ENCODE assay signal across 8 mouse cellular contexts in the genomic region with DNA sequence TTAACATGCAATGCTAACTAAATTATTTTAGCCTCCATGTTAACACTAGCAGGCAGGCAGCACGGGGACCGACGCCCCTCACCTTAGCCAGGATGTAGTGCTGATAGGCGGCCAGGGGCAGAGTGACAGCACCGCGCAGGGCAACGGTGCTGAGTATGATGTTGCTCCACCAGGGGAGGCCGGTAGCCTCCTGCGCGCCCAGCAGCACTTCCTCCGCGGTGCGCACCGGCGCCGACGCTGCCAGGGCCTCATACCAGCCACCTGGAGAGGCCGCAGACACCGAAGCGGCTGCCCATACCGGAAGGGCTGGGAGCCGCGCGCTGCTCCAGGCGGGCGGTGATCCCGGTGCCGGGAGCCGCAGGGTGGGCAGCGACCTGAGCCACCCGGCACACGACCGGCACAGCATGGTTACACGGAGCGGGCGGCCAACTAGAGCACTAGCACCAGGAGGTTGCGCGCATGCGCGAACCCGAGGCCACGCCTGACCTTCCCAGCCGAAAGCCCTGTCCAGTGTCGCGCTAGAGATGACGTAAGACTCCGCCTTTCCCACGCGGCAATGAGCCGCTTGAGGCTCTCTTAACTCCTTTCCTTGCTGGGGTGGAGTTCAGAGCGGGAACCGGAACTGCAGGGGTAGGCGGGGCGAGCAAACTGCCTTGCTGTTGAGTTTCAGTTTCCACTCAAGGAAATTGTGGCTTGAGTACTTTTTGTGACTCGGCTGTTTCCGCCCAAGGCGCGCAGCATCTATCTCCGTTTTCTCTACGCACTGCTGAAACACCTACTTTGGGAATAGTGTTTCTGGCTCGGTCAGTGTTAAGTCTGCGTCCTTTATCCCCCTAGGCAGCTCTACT. TPM values are rescaled to one million over a fixed set of nuclear protein-coding genes. Genes with fewer than 3 reads are reported as not detected.
DNase-seq lines count a peak whose midpoint lies in the region; ATAC-seq lines count a peak whose summit lies in the region.

A gene (minus strand): TSS at position 468 of the 848 bp plus-strand sequence.

- ATAC-seq in heart, embryonic 13.5 days (ENCODE audit: extremely low read depth, insufficient number of reproducible peaks, low FRiP score, low TSS enrichment) = peak; percentile 98
- peak; percentile 98 for ATAC-seq in liver, embryonic 12.5 days
- peak; percentile 99 for ATAC-seq in stomach, embryonic 15.5 days (ENCODE audit: insufficient read depth, low FRiP score, low read depth)

- peak within 1 kb of the TSS; percentile 90 for H3K9ac ChIP-seq in heart, embryonic 13.5 days
- H3K9ac ChIP-seq in liver, embryonic 12.5 days = peak within 1 kb of the TSS; percentile 86
- peak within 1 kb of the TSS; percentile 67 for H3K9ac ChIP-seq in stomach, embryonic 15.5 days

- no peaks in the 10 kb centered on the region for H3K27me3 ChIP-seq in heart, embryonic 13.5 days (replicated peaks)
- no peaks in the 10 kb centered on the region for H3K27me3 ChIP-seq in liver, embryonic 12.5 days (replicated peaks)
- no peaks in the 10 kb centered on the region for H3K27me3 ChIP-seq in stomach, embryonic 15.5 days (replicated peaks)

- H3K36me3 ChIP-seq in heart, embryonic 13.5 days = peaks cover 67% of the 10 kb centered on the region
- peaks cover 50% of the 10 kb centered on the region for H3K36me3 ChIP-seq in liver, embryonic 12.5 days
- H3K36me3 ChIP-seq in stomach, embryonic 15.5 days = peaks cover 15% of the 10 kb centered on the region

- no peaks in the 10 kb centered on the region for H3K4me1 ChIP-seq in brown adipose tissue, adult 24 weeks (ENCODE audit: control insufficient read depth, insufficient read depth, insufficient read length, low read length)
- peaks cover 16% of the 10 kb centered on the region for H3K4me1 ChIP-seq in heart, embryonic 13.5 days
- peaks cover 25% of the 10 kb centered on the region for H3K4me1 ChIP-seq in liver, embryonic 12.5 days
- H3K4me1 ChIP-seq in stomach, embryonic 15.5 days = peaks cover 6% of the 10 kb centered on the region

- peak; percentile 100 for DNase-seq in CD4-positive, CD25-positive, alpha-beta regulatory T cell, adult 2 months (ENCODE audit: low read depth, low spot score)
- peak; percentile 93 for DNase-seq in fat pad, adult 2 months (ENCODE audit: extremely low read depth, low read depth, low spot score)
- DNase-seq in kidney, postnatal 10 days = peak; percentile 100
- peak; percentile 99 for DNase-seq in natural killer cell, adult 2 months (ENCODE audit: low spot score in 2 of 2)

- peak within 1 kb of the TSS; percentile 86 for H3K4me2 ChIP-seq in heart, embryonic 13.5 days
- H3K4me2 ChIP-seq in liver, embryonic 12.5 days = peak within 1 kb of the TSS; percentile 82
- H3K4me2 ChIP-seq in stomach, embryonic 15.5 days = peak within 1 kb of the TSS; percentile 73

- peak within 1 kb of the TSS; percentile 75 for H3K4me3 ChIP-seq in brown adipose tissue, adult 24 weeks (ENCODE audit: insufficient read depth, low read depth, low read length)
- peak within 1 kb of the TSS; percentile 80 for H3K4me3 ChIP-seq in heart, embryonic 13.5 days
- H3K4me3 ChIP-seq in liver, embryonic 12.5 days = peak within 1 kb of the TSS; percentile 76
- peak within 1 kb of the TSS; percentile 84 for H3K4me3 ChIP-seq in stomach, embryonic 15.5 days (replicated peaks)

- H3K27ac ChIP-seq in brown adipose tissue, adult 24 weeks (replicated peaks; ENCODE audit: low read depth, low read length) = peak within 1 kb of the TSS; percentile 76
- peak within 1 kb of the TSS; percentile 94 for H3K27ac ChIP-seq in heart, embryonic 13.5 days (replicated peaks)
- H3K27ac ChIP-seq in liver, embryonic 12.5 days = peak within 1 kb of the TSS; percentile 98
- H3K27ac ChIP-seq in stomach, embryonic 15.5 days = peak within 1 kb of the TSS; percentile 92

- no peaks in the 10 kb centered on the region for H3K9me3 ChIP-seq in heart, embryonic 13.5 days
- no peaks in the 10 kb centered on the region for H3K9me3 ChIP-seq in liver, embryonic 12.5 days (replicated peaks)
- H3K9me3 ChIP-seq in stomach, embryonic 15.5 days = no peaks in the 10 kb centered on the region

- under 1% methylated on average over 62 of the region's 62 CpGs for WGBS in heart, embryonic 13.5 days
- under 1% methylated on average over 62 of the region's 62 CpGs for WGBS in liver, embryonic 12.5 days (ENCODE audit: insufficient replicate concordance)
- under 1% methylated on average over 62 of the region's 62 CpGs for WGBS in stomach, embryonic 15.5 days

RNA-seq across cellular contexts. Expression of the gene that starts here (rescaled TPM):
- 23.2 and 24.3 TPM in 2 replicates for polyA plus RNA-seq in brown adipose tissue, adult 24 weeks (2012; ENCODE audit: insufficient read depth, insufficient read length, missing spikeins)
- 26.9 and 29.2 TPM in 2 replicates for polyA plus RNA-seq in heart, embryonic 13.5 days (2015; fragmentation: Nextera tagmentation; extraction: Ambion mirVana)
- 24.1 and 25.7 TPM in 2 replicates for polyA plus RNA-seq in liver, embryonic 12.5 days (2016; fragmentation: Nextera tagmentation; extraction: Ambion mirVana)
- polyA plus RNA-seq in stomach, embryonic 15.5 days (2015; fragmentation: Nextera tagmentation; extraction: Ambion mirVana) = 29.1 and 35.4 TPM in 2 replicates

Comparison
In these comparisons a context has a peak if more than half of its experiments do, and no peak if none do; other contexts are left out.
1. Peak in every context shown above with its lines: DNase-seq, ATAC-seq, H3K4me3 ChIP-seq and H3K27ac ChIP-seq.